In the genomic region with DNA sequence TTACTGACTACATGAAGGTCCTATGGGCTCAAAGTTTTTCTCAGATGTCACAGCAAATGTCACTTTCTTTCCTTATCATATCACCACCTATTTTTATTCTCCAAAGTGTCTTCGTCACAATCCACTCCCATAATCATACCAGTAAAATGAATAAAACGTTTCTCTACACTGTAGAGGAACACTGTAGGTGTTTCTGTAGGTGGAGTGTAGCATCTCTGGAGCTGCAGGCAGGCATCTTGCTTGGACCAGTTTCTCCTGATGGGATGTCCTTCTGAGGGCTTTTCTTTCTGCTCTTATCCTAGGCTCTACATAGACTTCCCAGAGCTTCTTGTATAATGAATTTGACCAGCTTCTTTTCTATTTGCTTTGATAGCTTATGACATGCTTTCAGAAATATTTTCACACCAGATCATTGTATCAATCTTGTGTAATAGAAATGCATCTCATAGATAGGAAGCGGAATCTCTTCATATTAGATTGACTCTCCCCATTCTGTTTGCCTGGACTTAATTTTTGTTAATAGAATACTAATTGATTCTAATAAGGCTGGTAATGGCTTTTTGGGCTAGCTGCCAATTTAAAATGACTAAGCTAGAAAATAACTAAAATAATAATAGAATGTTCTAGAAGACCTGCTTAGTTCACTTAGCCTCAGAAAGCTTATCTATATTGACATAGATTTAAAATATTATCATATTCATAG, we compare ENCODE assay signal across 16 mouse cellular contexts.
"Had no signal": no experiment of that assay in that cellular context is flagged by ENCODE, and none has a peak within 500 bp of the region (broad histone marks: within the 10 kb centered on the region; RNA-seq: fewer than 3 reads in every experiment).

No protein-coding gene starts in this region.

- H3K4me3 ChIP-seq: midbrain, embryonic 10.5 days; midbrain, embryonic 12.5 days; midbrain, embryonic 15.5 days; myocyte; neural tube, embryonic 13.5 days; neural tube, embryonic 15.5 days had no signal

- H3K27ac ChIP-seq: midbrain, embryonic 10.5 days; midbrain, embryonic 12.5 days; midbrain, embryonic 15.5 days; neural tube, embryonic 13.5 days; neural tube, embryonic 15.5 days had no signal

- ATAC-seq: midbrain, embryonic 15.5 days had no signal

- DNase-seq: lung, adult 18-20 months; lung, postnatal 10 days; lung, postnatal 4 days; retina, postnatal 1 day; right cerebral cortex, adult 18-20 months; right cerebral cortex, postnatal 4 days; spleen, adult 18-20 months; thymus, adult 18-20 months; thymus, postnatal 14 days; thymus, postnatal 4 days had no signal
